Mouse (Mus musculus) MEL (cell line): ENCODE data around the gene Aamp.

Source experiments
- EP300 ChIP-seq, 2 experiments: IDR thresholded peaks; 2 replicates each; pipeline ENCODE4 v1.6.1; 2011; ENCODE audit warnings: improper control_type of control experiment in 2 of 2, low read length in 2 of 2, low read depth in 1 of 2, mild to moderate bottlenecking in 1 of 2
- POLR2A ChIP-seq, 2 experiments: IDR thresholded peaks; 2 replicates each; pipeline ENCODE4 v1.6.1; 2011 to 2012; ENCODE audit warnings: low read length in 2 of 2, mild to moderate bottlenecking in 2 of 2, control low read depth in 1 of 2, improper control_type of control experiment in 1 of 2, low read depth in 1 of 2, moderate library complexity in 1 of 2; ENCODE audit not compliant: control insufficient read depth in 1 of 2, insufficient read depth in 1 of 2, poor library complexity in 1 of 2
- RAD21 ChIP-seq: IDR thresholded peaks from 2 replicates; pipeline ENCODE4 v1.6.1; 2011; ENCODE audit warnings: mild to moderate bottlenecking, low read depth, low read length, improper control_type of control experiment
- USF1 ChIP-seq: IDR thresholded peaks from 2 replicates; pipeline ENCODE4 v1.6.1; 2014; ENCODE audit warnings: low read depth, mild to moderate bottlenecking, inconsistent platforms, low read length, improper control_type of control experiment, moderate library complexity

DNA sequence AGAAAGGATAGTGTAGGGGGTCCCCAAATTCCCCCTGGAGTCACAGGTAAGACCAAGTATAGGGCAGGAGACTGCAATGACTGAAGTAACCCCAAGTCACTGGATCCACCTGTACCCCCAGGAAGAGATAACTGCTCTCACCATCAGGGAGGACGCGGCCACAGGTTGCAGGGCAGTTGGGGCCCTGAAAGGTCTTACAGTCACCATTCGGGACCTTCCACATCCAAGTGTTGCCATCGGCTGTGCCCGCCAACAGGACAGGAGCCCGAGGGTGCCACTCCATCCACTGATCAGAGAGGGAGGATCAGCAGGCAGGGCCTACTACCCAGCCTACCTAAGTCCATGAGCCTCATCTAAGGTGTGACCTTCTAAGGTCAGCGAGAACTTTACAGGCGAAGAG, 2.7 kb downstream of the Aamp start:
- no peak for TF ChIP-seq POLR2A (IDR thresholded peaks at IDR 0.05; ENCODE audit: control insufficient read depth in 1 of 2, insufficient read depth in 1 of 2, low read depth in 1 of 2, low read length in 2 of 2, poor library complexity in 1 of 2)
- TF ChIP-seq EP300 (IDR thresholded peaks at IDR 0.05; ENCODE audit: low read depth in 1 of 2, low read length in 2 of 2): no peak
- no peak for TF ChIP-seq USF1
- TF ChIP-seq RAD21: no peak
